Mouse (Mus musculus) midbrain, embryonic 11.5 days (tissue): Measurements from ENCODE around the gene Kazn. TPM values are rescaled to one million over a fixed set of nuclear protein-coding genes. Genes with fewer than 3 reads are reported as not detected.

Experiments
- ATAC-seq: fragments of 200-750 bp; cut with Nextera tagmentation; 2 replicates; pipeline ENCODE4 v1.8.0; 2017; ENCODE audit warnings: moderate TSS enrichment, moderate library complexity; ENCODE audit not compliant: low FRiP score
- DNase-seq: peaks from one replicate; pipeline ENCODE4 v3.0.0; 2015; ENCODE audit warnings: low spot score; ENCODE audit errors: missing footprints
- H3K27ac ChIP-seq: fragments of 300-500 bp; sonication (generic); 2 replicates; pipeline ENCODE4 v1.5.1; 2014; ENCODE audit warnings: low read depth, low read length
- H3K27me3 ChIP-seq: fragments of 300-500 bp; sonication (generic); 2 replicates; pipeline ENCODE4 v1.6.1; 2014; ENCODE audit warnings: mild to moderate bottlenecking, low read length, moderate library complexity, mixed read lengths; ENCODE audit not compliant: control insufficient read depth, insufficient read depth
- H3K36me3 ChIP-seq: fragments of 300-500 bp; sonication (generic); 2 replicates; pipeline ENCODE4 v1.6.1; 2014; ENCODE audit warnings: mild to moderate bottlenecking, low read length, moderate library complexity, mixed read lengths; ENCODE audit not compliant: control insufficient read depth, insufficient read depth
- H3K4me1 ChIP-seq: fragments of 300-500 bp; sonication (generic); 2 replicates; pipeline ENCODE4 v1.6.1; 2014; ENCODE audit warnings: low read length; ENCODE audit not compliant: control insufficient read depth, insufficient read depth
- H3K4me2 ChIP-seq: fragments of 300-500 bp; sonication (generic); 2 replicates; pipeline ENCODE4 v1.6.1; 2014; ENCODE audit warnings: mild to moderate bottlenecking, moderate library complexity
- H3K4me3 ChIP-seq: fragments of 300-500 bp; sonication (generic); 2 replicates; pipeline ENCODE4 v1.5.1; 2014; ENCODE audit warnings: low read depth, low read length
- H3K9ac ChIP-seq: fragments of 300-500 bp; sonication (generic); 2 replicates; pipeline ENCODE4 v1.6.1; 2014; ENCODE audit warnings: low read length
- H3K9me3 ChIP-seq: fragments of 300-500 bp; sonication (generic); 2 replicates; pipeline ENCODE4 v1.6.1; 2016; ENCODE audit warnings: low read length; ENCODE audit not compliant: control insufficient read depth
- WGBS: fragments of 180-500 bp; shearing (Covaris S2); extraction: QIAGEN DNeasy Blood & Tissue Kit; methylation state at CpG from one replicate; pipeline ENCODE4 v1.1.7; 2014; 5-methylcytosine and 5-hydroxymethylcytosine counted together
- polyA plus RNA-seq: library from polyadenylated mRNA; unstranded; fragments of >200 nt; fragmentation: Nextera tagmentation; extraction: Ambion mirVana; gene quantifications from 2 replicates; pipeline ENCODE4 v1.2.1, GENCODE M21; 2014

The Kazn gene
- polyA plus RNA-seq, 1 experiment from 2014 or later = 12.1 TPM

- Histone ChIP-seq H3K27me3 (no peaks in the 10 kb centered on the region), H3K4me3 (no peak overlapping the region), H3K9ac (no peak overlapping the region), H3K4me2 (no peak overlapping the region), H3K9me3 (no peaks in the 10 kb centered on the region), H3K36me3 (no peaks in the 10 kb centered on the region), H3K27ac (no peak overlapping the region), H3K4me1 (peaks cover 11% of the 10 kb centered on the region)
- no peak for DNase-seq
- WGBS = 91% methylated on average over 10 of the region's 10 CpGs
- no peak for ATAC-seq
Measured at GRCm38 (mm10) chr4:142136766-142137503, 102.3 kb downstream of the Kazn start.

GRCm38 (mm10) chr4:142135515-142135914 lies 103.7 kb downstream of the Kazn start:
- Histone ChIP-seq H3K36me3 (no peaks in the 10 kb centered on the region), H3K4me3 (no peak overlapping the region), H3K9me3 (no peaks in the 10 kb centered on the region), H3K27me3 (no peaks in the 10 kb centered on the region), H3K9ac (no peak overlapping the region), H3K27ac (no peak overlapping the region), H3K4me1 (peaks cover 11% of the 10 kb centered on the region), H3K4me2 (no peak overlapping the region)
- ATAC-seq (no peak), DNase-seq (no peak)
- WGBS = 83% methylated on average over 2 of the region's 2 CpGs

DNA sequence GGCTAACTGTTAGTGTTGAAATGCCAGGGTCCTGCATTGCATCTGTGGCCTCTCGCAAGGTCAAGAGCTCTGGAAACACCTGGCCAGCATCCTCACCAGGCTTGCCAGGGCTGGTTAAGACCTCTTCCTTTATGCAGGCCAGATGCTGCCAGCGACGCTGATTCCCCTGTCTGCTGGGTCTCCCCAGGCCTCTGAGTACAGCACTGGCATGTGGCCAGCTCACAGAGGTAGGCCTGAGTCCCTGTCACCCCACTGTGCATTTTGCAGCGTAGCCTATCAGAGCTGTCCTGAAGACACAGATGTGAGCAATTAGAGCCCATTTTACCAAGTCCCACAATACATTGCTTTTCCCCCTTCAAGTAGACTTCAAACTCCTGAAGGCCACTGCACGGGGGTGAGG lies 109.0 kb downstream of the Kazn start:
- Histone ChIP-seq H3K27ac (no peak overlapping the region), H3K4me2 (no peak overlapping the region), H3K4me3 (no peak overlapping the region), H3K27me3 (no peaks in the 10 kb centered on the region), H3K4me1 (no peaks in the 10 kb centered on the region; the same call in 1 of the 2 replicates), H3K36me3 (no peaks in the 10 kb centered on the region), H3K9ac (no peak overlapping the region), H3K9me3 (no peaks in the 10 kb centered on the region)
- 74% methylated on average over 5 of the region's 5 CpGs for WGBS
- no peak for DNase-seq
- ATAC-seq = no peak

DNA sequence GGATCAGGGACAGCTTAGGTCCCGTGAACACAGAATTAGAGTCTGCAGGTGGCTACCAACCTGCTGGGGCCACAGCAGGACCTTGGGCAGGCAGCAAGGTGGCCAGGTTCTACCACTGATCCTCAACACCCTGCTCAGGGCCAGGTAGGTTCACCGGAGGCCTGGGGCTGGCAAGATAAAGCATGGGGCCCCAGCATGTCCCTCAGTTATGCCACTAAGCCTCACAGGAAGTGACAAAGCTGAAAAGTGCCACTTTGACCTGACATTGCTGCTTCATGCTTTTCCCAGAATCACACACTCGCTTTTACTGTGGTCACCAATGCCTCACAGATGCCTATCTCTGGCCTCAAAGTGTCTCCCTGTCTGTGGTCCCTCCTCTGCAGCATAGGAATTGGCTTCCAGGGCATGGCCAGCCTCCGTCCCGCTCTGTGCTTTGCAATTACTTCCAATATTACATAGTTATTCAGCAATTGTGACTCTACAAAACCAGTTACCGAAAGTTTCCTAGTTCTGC lies 111.9 kb downstream of the Kazn start:
- Histone ChIP-seq H3K9ac (no peak overlapping the region), H3K36me3 (no peaks in the 10 kb centered on the region), H3K27me3 (no peaks in the 10 kb centered on the region), H3K4me2 (no peak overlapping the region), H3K9me3 (no peaks in the 10 kb centered on the region), H3K4me1 (no peaks in the 10 kb centered on the region; the same call in 1 of the 2 replicates), H3K27ac (no peak overlapping the region), H3K4me3 (no peak overlapping the region)
- no peak for DNase-seq
- 83% methylated on average over 6 of the region's 6 CpGs for WGBS
- no peak for ATAC-seq

GRCm38 (mm10) chr4:142126641-142127274 lies 112.4 kb downstream of the Kazn start:
- 79% methylated on average over 10 of the region's 10 CpGs for WGBS
- H3K4me3 ChIP-seq = no peak overlapping the region
- DNase-seq = no peak
- H3K27me3 ChIP-seq = no peaks in the 10 kb centered on the region
- no peaks in the 10 kb centered on the region for H3K36me3 ChIP-seq
- no peak overlapping the region for H3K4me2 ChIP-seq
- H3K9me3 ChIP-seq = no peaks in the 10 kb centered on the region
- no peak overlapping the region for H3K9ac ChIP-seq
- no peak for ATAC-seq
- no peaks in the 10 kb centered on the region; the same call in 1 of the 2 replicates for H3K4me1 ChIP-seq
- no peak overlapping the region for H3K27ac ChIP-seq

DNA sequence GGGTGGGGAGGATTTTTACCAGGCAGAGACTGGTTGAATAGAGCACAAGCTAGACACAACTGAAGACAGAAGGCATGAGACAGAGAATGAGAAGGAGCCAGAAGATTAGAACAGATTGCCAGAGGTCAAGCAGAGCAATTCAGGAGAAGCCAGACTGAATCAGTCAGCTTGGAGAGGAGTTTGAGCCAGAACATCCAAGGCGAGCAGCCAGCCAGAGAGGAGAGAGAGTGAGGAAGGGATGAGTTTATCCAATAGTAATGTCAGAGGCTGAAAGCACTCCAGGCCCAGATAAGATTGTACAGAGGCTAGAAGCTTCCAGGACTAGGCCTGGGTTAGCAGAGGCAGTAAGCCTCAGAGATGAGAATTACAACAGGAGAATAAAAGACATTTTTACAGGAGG lies 118.0 kb downstream of the Kazn start:
- no peaks in the 10 kb centered on the region for H3K27me3 ChIP-seq
- WGBS = 64% methylated on average over 1 of the region's 1 CpGs

GRCm38 (mm10) chr4:142118522-142118921 lies 120.7 kb downstream of the Kazn start:
- no peaks in the 10 kb centered on the region for H3K36me3 ChIP-seq
- no peaks in the 10 kb centered on the region for H3K27me3 ChIP-seq
- 57% methylated on average over 7 of the region's 7 CpGs for WGBS
- no peak overlapping the region for H3K4me2 ChIP-seq
- no peaks in the 10 kb centered on the region for H3K9me3 ChIP-seq
- no peak overlapping the region for H3K27ac ChIP-seq
- H3K9ac ChIP-seq = no peak overlapping the region
- DNase-seq = no peak
- peak; percentile 52; the same call in 1 of the 2 replicates for ATAC-seq
- H3K4me1 ChIP-seq = no peaks in the 10 kb centered on the region
- H3K4me3 ChIP-seq = no peak overlapping the region

More for the DNA sequence above, 118.0 kb downstream of the Kazn start:
- H3K27ac ChIP-seq = no peak overlapping the region
- H3K9ac ChIP-seq = no peak overlapping the region
- no peak overlapping the region for H3K4me3 ChIP-seq
- no peaks in the 10 kb centered on the region for H3K36me3 ChIP-seq
- H3K9me3 ChIP-seq = no peaks in the 10 kb centered on the region
- ATAC-seq (no peak), DNase-seq (no peak)
- no peaks in the 10 kb centered on the region for H3K4me1 ChIP-seq
- H3K4me2 ChIP-seq = no peak overlapping the region

- Histone ChIP-seq H3K9me3 (no peaks in the 10 kb centered on the region), H3K27me3 (no peaks in the 10 kb centered on the region), H3K4me1 (no peaks in the 10 kb centered on the region), H3K27ac (no peak overlapping the region), H3K9ac (no peak overlapping the region), H3K4me2 (no peak overlapping the region), H3K4me3 (no peak overlapping the region), H3K36me3 (no peaks in the 10 kb centered on the region)
- 89% methylated on average over 12 of the region's 12 CpGs for WGBS
- DNase-seq = no peak
- peak; percentile 31; the same call in 1 of the 2 replicates for ATAC-seq
Measured at GRCm38 (mm10) chr4:142117993-142118392, 121.2 kb downstream of the Kazn start.

GRCm38 (mm10) chr4:142113306-142113705 lies 125.9 kb downstream of the Kazn start:
- no peak; the same call in 1 of the 2 replicates for ATAC-seq
- Histone ChIP-seq H3K36me3 (no peaks in the 10 kb centered on the region), H3K9ac (no peak overlapping the region), H3K4me3 (no peak overlapping the region), H3K27me3 (no peaks in the 10 kb centered on the region), H3K9me3 (no peaks in the 10 kb centered on the region), H3K27ac (no peak overlapping the region), H3K4me2 (no peak overlapping the region), H3K4me1 (no peaks in the 10 kb centered on the region)
- DNase-seq = no peak
- WGBS = 44% methylated on average over 8 of the region's 8 CpGs
